Mouse (Mus musculus) hindbrain, embryonic 12.5 days (tissue): ENCODE data around the gene Pan2. TPM values are rescaled to one million over a fixed set of nuclear protein-coding genes. Genes with fewer than 3 reads are reported as not detected.
"Not testable (repeated sequence)": the region's sequence is repeated elsewhere in the genome, so short reads cannot be mapped to it uniquely, and the experiment has no call there.

ENCODE experiments used
- ATAC-seq: fragments of 200-750 bp; cut with Nextera tagmentation; 2 replicates; pipeline ENCODE4 v1.8.0; 2017; ENCODE audit warnings: moderate TSS enrichment; ENCODE audit not compliant: low FRiP score
- H3K27ac ChIP-seq: fragments of 300-500 bp; sonication (generic); 2 replicates; pipeline ENCODE4 v1.5.1; 2016; ENCODE audit warnings: mild to moderate bottlenecking
- H3K27me3 ChIP-seq: fragments of 300-500 bp; sonication (generic); 2 replicates; pipeline ENCODE4 v1.6.1; 2016; ENCODE audit warnings: mild to moderate bottlenecking
- H3K36me3 ChIP-seq: fragments of 300-500 bp; sonication (generic); 2 replicates; pipeline ENCODE4 v1.6.1; 2016; ENCODE audit warnings: mild to moderate bottlenecking
- H3K4me1 ChIP-seq: fragments of 300-500 bp; sonication (generic); 2 replicates; pipeline ENCODE4 v1.6.1; 2016
- H3K4me2 ChIP-seq: fragments of 300-500 bp; sonication (generic); replicated peaks from 2 replicates; pipeline ENCODE4 v1.6.1; 2016; ENCODE audit warnings: mild to moderate bottlenecking
- H3K4me3 ChIP-seq: fragments of 300-500 bp; sonication (generic); 2 replicates; pipeline ENCODE4 v1.5.1; 2016; ENCODE audit warnings: mild to moderate bottlenecking
- H3K9ac ChIP-seq: fragments of 300-500 bp; sonication (generic); 2 replicates; pipeline ENCODE4 v1.6.1; 2016; ENCODE audit warnings: mild to moderate bottlenecking, moderate library complexity
- H3K9me3 ChIP-seq: fragments of 300-500 bp; sonication (generic); replicated peaks from 2 replicates; pipeline ENCODE4 v1.6.1; 2016; ENCODE audit warnings: mild to moderate bottlenecking
- WGBS: fragments of 180-500 bp; shearing (Covaris S2); methylation state at CpG from one replicate; pipeline ENCODE4 v1.1.7; 2016; 5-methylcytosine and 5-hydroxymethylcytosine counted together
- polyA plus RNA-seq: library from polyadenylated mRNA; unstranded; fragments of >200 nt; fragmentation: Nextera tagmentation; extraction: Ambion mirVana; gene quantifications from 2 replicates; pipeline ENCODE4 v1.2.1, GENCODE M21; 2016

Pan2 gene
- polyA plus RNA-seq = 33.5 and 34.1 TPM in 2 replicates

GRCm38 (mm10) chr10:128303126-128304021 lies at the start of gene Pan2:
Pan2 (plus strand) TSS chr10:128303335.
- Histone ChIP-seq H3K4me1 (peaks cover 16% of the 10 kb centered on the region), H3K9me3 (no peaks in the 10 kb centered on the region), H3K4me3 (peak within 1 kb of the TSS; percentile 56), H3K9ac (peak within 1 kb of the TSS; percentile 86), H3K36me3 (peaks cover 6% of the 10 kb centered on the region), H3K27me3 (0 out of 2 replicates have a peak, but pooled peaks cover 3% of the 10 kb centered on the region), H3K4me2 (peak within 1 kb of the TSS; percentile 66), H3K27ac (peak within 1 kb of the TSS; percentile 97)
- peak; percentile 98 for ATAC-seq
- WGBS = 1% methylated on average over 37 of the region's 37 CpGs

- Histone ChIP-seq H3K36me3 (peaks cover 45% of the 10 kb centered on the region), H3K27me3 (no peaks in the 10 kb centered on the region), H3K9me3 (no peaks in the 10 kb centered on the region), H3K4me1 (no peaks in the 10 kb centered on the region), H3K4me2 (no peak within 1 kb of the TSS), H3K4me3 (no peak within 1 kb of the TSS), H3K9ac (no peak within 1 kb of the TSS), H3K27ac (no peak within 1 kb of the TSS)
- no peak for ATAC-seq
- WGBS = 93% methylated on average over 4 of the region's 4 CpGs
Measured at GRCm38 (mm10) chr10:128253677-128254255, 49.4 kb upstream of the Pan2 start, which contains the start of gene Apon. Apon (plus strand) TSS chr10:128254096.

- ATAC-seq = no peak
- peaks cover 24% of the 10 kb centered on the region for H3K36me3 ChIP-seq
- H3K4me1 ChIP-seq = no peaks in the 10 kb centered on the region
- H3K4me2 ChIP-seq = no peak overlapping the region
- WGBS = 91% methylated on average over 8 of the region's 8 CpGs
- no peak overlapping the region for H3K9ac ChIP-seq
- no peak overlapping the region for H3K4me3 ChIP-seq
- no peaks in the 10 kb centered on the region for H3K27me3 ChIP-seq
- H3K9me3 ChIP-seq = no peaks in the 10 kb centered on the region
- no peak overlapping the region for H3K27ac ChIP-seq
Measured at GRCm38 (mm10) chr10:128255925-128256324, 47.2 kb upstream of the Pan2 start.

- 91% methylated on average over 8 of the region's 8 CpGs for WGBS
- Histone ChIP-seq H3K4me1 (no peaks in the 10 kb centered on the region), H3K36me3 (peaks cover 20% of the 10 kb centered on the region), H3K27ac (no peak overlapping the region), H3K9me3 (no peaks in the 10 kb centered on the region), H3K9ac (no peak overlapping the region), H3K27me3 (no peaks in the 10 kb centered on the region), H3K4me2 (no peak overlapping the region), H3K4me3 (no peak overlapping the region)
- ATAC-seq = no peak
Measured at GRCm38 (mm10) chr10:128256328-128256727, 46.8 kb upstream of the Pan2 start.

- H3K4me2 ChIP-seq = no peak overlapping the region
- H3K27ac ChIP-seq = no peak overlapping the region
- H3K4me3 ChIP-seq = no peak overlapping the region
- H3K9ac ChIP-seq = no peak overlapping the region
- ATAC-seq = no peak
- no peaks in the 10 kb centered on the region for H3K27me3 ChIP-seq
- no peaks in the 10 kb centered on the region for H3K9me3 ChIP-seq
- 86% methylated on average over 4 of the region's 4 CpGs for WGBS
- H3K4me1 ChIP-seq = no peaks in the 10 kb centered on the region
- no peaks in the 10 kb centered on the region for H3K36me3 ChIP-seq
Measured at GRCm38 (mm10) chr10:128258953-128259352, 44.2 kb upstream of the Pan2 start.

- no peaks in the 10 kb centered on the region for H3K27me3 ChIP-seq
- H3K9me3 ChIP-seq = no peaks in the 10 kb centered on the region
- H3K4me2 ChIP-seq = no peak overlapping the region
- no peak overlapping the region for H3K9ac ChIP-seq
- no peaks in the 10 kb centered on the region for H3K4me1 ChIP-seq
- WGBS = 85% methylated on average over 5 of the region's 5 CpGs
- H3K4me3 ChIP-seq = no peak overlapping the region
- no peak overlapping the region for H3K27ac ChIP-seq
- H3K36me3 ChIP-seq = no peaks in the 10 kb centered on the region
- no peak for ATAC-seq
Measured at GRCm38 (mm10) chr10:128259946-128260345, 43.2 kb upstream of the Pan2 start.

GRCm38 (mm10) chr10:128260376-128260775 lies 42.8 kb upstream of the Pan2 start:
- not testable (repeated sequence) for ATAC-seq, H3K4me1 ChIP-seq, H3K27me3 ChIP-seq, H3K27ac ChIP-seq, H3K4me2 ChIP-seq, H3K9ac ChIP-seq, H3K36me3 ChIP-seq, H3K4me3 ChIP-seq, H3K9me3 ChIP-seq
- WGBS = 88% methylated on average over 7 of the region's 7 CpGs

GRCm38 (mm10) chr10:128262300-128262699 lies 40.8 kb upstream of the Pan2 start:
- Histone ChIP-seq H3K36me3 (no peaks in the 10 kb centered on the region), H3K4me1 (no peaks in the 10 kb centered on the region), H3K4me2 (no peak overlapping the region), H3K4me3 (no peak overlapping the region), H3K27me3 (no peaks in the 10 kb centered on the region), H3K9ac (no peak overlapping the region), H3K9me3 (no peaks in the 10 kb centered on the region), H3K27ac (no peak overlapping the region)
- WGBS = 80% methylated on average over 22 of the region's 22 CpGs
- ATAC-seq = no peak

GRCm38 (mm10) chr10:128263393-128264310 lies 39.5 kb upstream of the Pan2 start:
- Histone ChIP-seq H3K4me1 (no peaks in the 10 kb centered on the region), H3K4me2 (no peak overlapping the region), H3K36me3 (no peaks in the 10 kb centered on the region), H3K27ac (no peak overlapping the region), H3K9ac (no peak overlapping the region), H3K9me3 (no peaks in the 10 kb centered on the region), H3K27me3 (no peaks in the 10 kb centered on the region), H3K4me3 (no peak overlapping the region)
- WGBS = 84% methylated on average over 6 of the region's 6 CpGs
- no peak for ATAC-seq

GRCm38 (mm10) chr10:128268371-128268770 lies 34.8 kb upstream of the Pan2 start, which contains the start of gene Apof:
Apof (plus strand) TSS chr10:128268671.
- Histone ChIP-seq H3K4me1 (0 out of 2 replicates have a peak, but pooled peaks cover 2% of the 10 kb centered on the region), H3K9me3 (no peaks in the 10 kb centered on the region), H3K27me3 (0 out of 2 replicates have a peak, but pooled peaks cover 2% of the 10 kb centered on the region), H3K36me3 (no peaks in the 10 kb centered on the region), H3K4me2 (no peak within 1 kb of the TSS), H3K4me3 (no peak within 1 kb of the TSS), H3K9ac (no peak within 1 kb of the TSS), H3K27ac (no peak within 1 kb of the TSS)
- 77% methylated on average over 6 of the region's 6 CpGs for WGBS
- no peak for ATAC-seq

GRCm38 (mm10) chr10:128269206-128269910 lies 33.8 kb upstream of the Pan2 start:
- Histone ChIP-seq H3K4me1 (0 out of 2 replicates have a peak, but pooled peaks cover 2% of the 10 kb centered on the region), H3K9ac (no peak overlapping the region), H3K4me2 (peak overlapping the region; percentile 65), H3K36me3 (no peaks in the 10 kb centered on the region), H3K9me3 (no peaks in the 10 kb centered on the region), H3K4me3 (0 out of 2 replicates have a peak overlapping the region, but pooled peaks have one; percentile 79), H3K27me3 (0 out of 2 replicates have a peak, but pooled peaks cover 2% of the 10 kb centered on the region), H3K27ac (no peak overlapping the region)
- no peak for ATAC-seq
- 90% methylated on average over 16 of the region's 16 CpGs for WGBS
